Mouse (Mus musculus) ES-Bruce4 (cell line): ENCODE measurements around the gene 2200002D01Rik.

Source experiments
- CTCF ChIP-seq: IDR thresholded peaks from one replicate; pipeline ENCODE4 v1.8.1; 2011; ENCODE audit warnings: low read depth, low read length
- EP300 ChIP-seq: IDR thresholded peaks from 2 replicates; pipeline ENCODE4 v1.6.1; 2011; ENCODE audit warnings: low read depth, low read length; ENCODE audit not compliant: insufficient read depth
- POLR2A ChIP-seq: IDR thresholded peaks from one replicate; pipeline ENCODE4 v1.8.1; 2011; ENCODE audit warnings: low read length; ENCODE audit not compliant: insufficient read depth

GRCm38 (mm10) chr7:29289856-29290255, 41.6 kb upstream of the 2200002D01Rik start:
- TF ChIP-seq CTCF (no peak), EP300 (no peak), POLR2A (no peak)
